Mouse (Mus musculus) induced T-regulatory cell, adult 2 months (primary cell): ENCODE data around the gene Vasp.

Experiments
- DNase-seq: peaks from one replicate; pipeline ENCODE4 v3.0.0-alpha.2; 2012; ENCODE audit warnings: low read depth

Vasp gene

GRCm38 (mm10) chr7:19270509-19271237 is 944 bp downstream of the Vasp start:
- DNase-seq: peak; percentile 70

GRCm38 (mm10) chr7:19269721-19270441 is 1.7 kb downstream of the Vasp start:
- peak; percentile 72 for DNase-seq

GRCm38 (mm10) chr7:19268993-19269681 is 2.5 kb downstream of the Vasp start:
- peak; percentile 71 for DNase-seq

- DNase-seq: peak; percentile 62
These were observed 4.6 kb downstream of the Vasp start for GRCm38 (mm10) chr7:19267051-19267450.

- peak; percentile 79 for DNase-seq
These were observed 5.4 kb downstream of the Vasp start for GRCm38 (mm10) chr7:19265928-19266822.

- DNase-seq: no peak
These were observed 6.5 kb downstream of the Vasp start for GRCm38 (mm10) chr7:19265147-19265546.

- DNase-seq: no peak
These were observed 13.3 kb downstream of the Vasp start for GRCm38 (mm10) chr7:19258336-19258735.

- DNase-seq: peak; percentile 64
These were observed 14.1 kb downstream of the Vasp start for GRCm38 (mm10) chr7:19257390-19258022.

GRCm38 (mm10) chr7:19256567-19256966 is 15.1 kb downstream of the Vasp start:
- peak; percentile 38 for DNase-seq

- no peak for DNase-seq
These were observed 16.2 kb downstream of the Vasp start for GRCm38 (mm10) chr7:19255395-19255794.

GRCm38 (mm10) chr7:19253437-19253836 is 18.2 kb downstream of the Vasp start:
- no peak for DNase-seq

GRCm38 (mm10) chr7:19252078-19252477 is 19.5 kb downstream of the Vasp start:
- no peak for DNase-seq

GRCm38 (mm10) chr7:19247511-19247910 is 24.1 kb downstream of the Vasp start:
- no peak for DNase-seq

GRCm38 (mm10) chr7:19246855-19247254 is 24.8 kb downstream of the Vasp start:
- DNase-seq: no peak

GRCm38 (mm10) chr7:19245083-19245482 is 26.5 kb downstream of the Vasp start:
- no peak for DNase-seq

- no peak for DNase-seq
These were observed 27.8 kb downstream of the Vasp start for GRCm38 (mm10) chr7:19243858-19244257.

- no peak for DNase-seq
These were observed 29.6 kb downstream of the Vasp start for GRCm38 (mm10) chr7:19242005-19242404.

GRCm38 (mm10) chr7:19240905-19241463 is 30.6 kb downstream of the Vasp start:
- no peak for DNase-seq

- no peak for DNase-seq
These were observed 31.6 kb downstream of the Vasp start for GRCm38 (mm10) chr7:19239986-19240385.

- peak; percentile 93 for DNase-seq
These were observed 32.2 kb downstream of the Vasp start for GRCm38 (mm10) chr7:19239423-19239822.

GRCm38 (mm10) chr7:19238344-19238743 is 33.3 kb downstream of the Vasp start:
- DNase-seq: no peak
